Mouse (Mus musculus) limb, embryonic 14.5 days (tissue): Measurements from ENCODE around the gene Sptlc2. TPM values are rescaled to one million over a fixed set of nuclear protein-coding genes. Genes with fewer than 3 reads are reported as not detected.

ENCODE experiments used
- ATAC-seq: fragments of 200-750 bp; cut with Nextera tagmentation; 2 replicates; pipeline ENCODE4 v1.8.0; 2017; ENCODE audit warnings: low read depth, moderate number of reproducible peaks, moderate TSS enrichment; ENCODE audit not compliant: low FRiP score
- DNase-seq: peaks from one replicate; pipeline ENCODE4 v3.0.0-alpha.2; 2015; ENCODE audit warnings: low spot score
- H3K27ac ChIP-seq: fragments of 300-500 bp; sonication (generic); replicated peaks from 2 replicates; pipeline ENCODE4 v1.5.1; 2014; ENCODE audit warnings: low read depth, mild to moderate bottlenecking, low read length, moderate library complexity, mixed read lengths
- H3K27me3 ChIP-seq: fragments of 300-500 bp; sonication (generic); 2 replicates; pipeline ENCODE4 v1.6.1; 2014; ENCODE audit warnings: low read length, mixed read lengths; ENCODE audit not compliant: control insufficient read depth, insufficient read depth
- H3K36me3 ChIP-seq: fragments of 300-500 bp; sonication (generic); 2 replicates; pipeline ENCODE4 v1.6.1; 2014; ENCODE audit warnings: mild to moderate bottlenecking, low read length, moderate library complexity, mixed read lengths; ENCODE audit not compliant: control insufficient read depth, insufficient read depth
- H3K4me1 ChIP-seq: fragments of 300-500 bp; sonication (generic); 2 replicates; pipeline ENCODE4 v1.6.1; 2014; ENCODE audit warnings: antibody characterized with exemption, low read length, mixed read lengths; ENCODE audit not compliant: control insufficient read depth, insufficient read depth
- H3K4me2 ChIP-seq: fragments of 300-500 bp; sonication (generic); replicated peaks from 2 replicates; pipeline ENCODE4 v1.6.1; 2014; ENCODE audit warnings: low read depth, mild to moderate bottlenecking, low read length, moderate library complexity; ENCODE audit not compliant: severe bottlenecking
- H3K4me3 ChIP-seq: fragments of 300-500 bp; sonication (generic); replicated peaks from 2 replicates; pipeline ENCODE4 v1.5.1; 2014; ENCODE audit warnings: low read length
- H3K9ac ChIP-seq: fragments of 300-500 bp; sonication (generic); 2 replicates; pipeline ENCODE4 v1.6.1; 2014; ENCODE audit warnings: mild to moderate bottlenecking, low read depth, low read length, moderate library complexity; ENCODE audit not compliant: severe bottlenecking
- H3K9me3 ChIP-seq: fragments of 300-500 bp; sonication (generic); 2 replicates; pipeline ENCODE4 v1.6.1; 2016; ENCODE audit warnings: low read length; ENCODE audit not compliant: control insufficient read depth
- POLR2A ChIP-seq: fragments of 200-500 bp; IDR thresholded peaks from 2 replicates; pipeline ENCODE4 v1.8.0; 2012; ENCODE audit warnings: inconsistent platforms, mild to moderate bottlenecking, moderate library complexity, borderline replicate concordance; ENCODE audit not compliant: insufficient read depth, insufficient read length; ENCODE audit errors: extremely low read depth
- WGBS: fragments of 180-500 bp; shearing (Covaris S2); extraction: QIAGEN DNeasy Blood & Tissue Kit; methylation state at CpG from one replicate; pipeline ENCODE4 v1.1.7; 2014; 5-methylcytosine and 5-hydroxymethylcytosine counted together
- polyA plus RNA-seq, 2 experiments: library from polyadenylated mRNA; depleted of rRNA in 1 of 2; stranded (reverse) in 1 of 2; unstranded in 1 of 2; fragments of >200 nt; fragmentation: Nextera tagmentation in 1 of 2; extraction: Ambion mirVana in 1 of 2; gene quantifications; 2 replicates each; pipeline versions ENCODE4 v1.2.1 to v1.2.3; 2012 to 2014

Gene Sptlc2
- polyA plus RNA-seq, 2 experiments: 35.2 to 85.5 TPM

- no peak for ATAC-seq
- TF ChIP-seq POLR2A: no peak
- Histone ChIP-seq H3K4me1 (no peaks in the 10 kb centered on the region), H3K27ac (no peak overlapping the region), H3K4me2 (no peak overlapping the region), H3K4me3 (no peak overlapping the region), H3K27me3 (no peaks in the 10 kb centered on the region), H3K9ac (no peak overlapping the region), H3K36me3 (peaks cover 21% of the 10 kb centered on the region), H3K9me3 (no peaks in the 10 kb centered on the region)
- no peak for DNase-seq
- 57% methylated on average over 2 of the region's 2 CpGs for WGBS
These were observed 18.8 kb downstream of the Sptlc2 start for GRCm38 (mm10) chr12:87369319-87369718.

GRCm38 (mm10) chr12:87368092-87368491 is 20.1 kb downstream of the Sptlc2 start:
- Histone ChIP-seq H3K36me3 (peaks cover 21% of the 10 kb centered on the region), H3K9ac (no peak overlapping the region), H3K4me3 (no peak overlapping the region), H3K27me3 (no peaks in the 10 kb centered on the region), H3K9me3 (no peaks in the 10 kb centered on the region), H3K4me2 (no peak overlapping the region), H3K27ac (no peak overlapping the region), H3K4me1 (no peaks in the 10 kb centered on the region)
- TF ChIP-seq POLR2A: no peak
- DNase-seq (no peak), ATAC-seq (no peak)

DNA sequence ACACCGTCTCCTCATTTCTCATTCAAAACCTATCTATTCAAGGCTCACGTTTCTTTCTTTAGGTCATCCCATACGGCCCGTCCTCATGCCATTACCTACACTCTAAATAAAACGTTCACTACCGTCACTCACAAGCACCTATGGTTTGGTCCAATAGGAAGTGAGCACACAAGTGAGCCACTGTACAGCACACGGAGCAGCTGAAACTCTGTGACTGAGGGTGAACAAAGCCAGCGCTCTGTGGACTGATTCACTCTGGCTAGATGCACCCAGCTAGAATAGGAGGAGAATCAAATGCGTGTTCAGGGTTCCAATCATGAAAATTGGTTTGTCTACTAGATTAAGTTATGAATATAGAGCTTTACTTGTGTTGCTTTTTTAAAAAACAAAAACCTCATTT is 22.5 kb downstream of the Sptlc2 start:
- DNase-seq: no peak
- no peak overlapping the region for H3K4me2 ChIP-seq
- H3K27ac ChIP-seq: no peak overlapping the region
- H3K36me3 ChIP-seq: peaks cover 24% of the 10 kb centered on the region
- no peak overlapping the region for H3K4me3 ChIP-seq
- H3K27me3 ChIP-seq: no peaks in the 10 kb centered on the region
- H3K9ac ChIP-seq: no peak overlapping the region
- no peak for TF ChIP-seq POLR2A
- ATAC-seq: no peak
- WGBS: 84% methylated on average over 9 of the region's 9 CpGs
- no peaks in the 10 kb centered on the region for H3K9me3 ChIP-seq
- no peaks in the 10 kb centered on the region for H3K4me1 ChIP-seq

- ATAC-seq (no peak), DNase-seq (no peak)
- no peaks in the 10 kb centered on the region for H3K27me3 ChIP-seq
- H3K27ac ChIP-seq: no peak overlapping the region
- H3K9me3 ChIP-seq: no peaks in the 10 kb centered on the region
- H3K4me2 ChIP-seq: no peak overlapping the region
- peaks cover 9% of the 10 kb centered on the region for H3K36me3 ChIP-seq
- no peak for TF ChIP-seq POLR2A
- 74% methylated on average over 3 of the region's 3 CpGs for WGBS
- H3K4me3 ChIP-seq: no peak overlapping the region
- H3K9ac ChIP-seq: no peak overlapping the region
- no peaks in the 10 kb centered on the region for H3K4me1 ChIP-seq
These were observed 26.0 kb downstream of the Sptlc2 start for GRCm38 (mm10) chr12:87362111-87362510.

GRCm38 (mm10) chr12:87348029-87348428 is 40.1 kb downstream of the Sptlc2 start:
- ATAC-seq: no peak
- WGBS: 88% methylated on average over 2 of the region's 2 CpGs
- no peak for DNase-seq
- Histone ChIP-seq H3K9me3 (no peaks in the 10 kb centered on the region), H3K36me3 (peaks cover 20% of the 10 kb centered on the region), H3K4me1 (no peaks in the 10 kb centered on the region), H3K27ac (no peak overlapping the region), H3K4me3 (no peak overlapping the region), H3K4me2 (no peak overlapping the region), H3K27me3 (no peaks in the 10 kb centered on the region), H3K9ac (no peak overlapping the region)
- TF ChIP-seq POLR2A: no peak

GRCm38 (mm10) chr12:87347511-87347910 is 40.6 kb downstream of the Sptlc2 start:
- Histone ChIP-seq H3K9me3 (no peaks in the 10 kb centered on the region), H3K4me2 (no peak overlapping the region), H3K4me3 (no peak overlapping the region), H3K36me3 (peaks cover 20% of the 10 kb centered on the region), H3K27ac (no peak overlapping the region), H3K4me1 (no peaks in the 10 kb centered on the region), H3K9ac (no peak overlapping the region), H3K27me3 (no peaks in the 10 kb centered on the region)
- DNase-seq: no peak
- no peak for TF ChIP-seq POLR2A
- 95% methylated on average over 2 of the region's 2 CpGs for WGBS
- no peak for ATAC-seq
